Mouse (Mus musculus): ENCODE results near the gene Gm49345.

Gene Gm49345

DNA sequence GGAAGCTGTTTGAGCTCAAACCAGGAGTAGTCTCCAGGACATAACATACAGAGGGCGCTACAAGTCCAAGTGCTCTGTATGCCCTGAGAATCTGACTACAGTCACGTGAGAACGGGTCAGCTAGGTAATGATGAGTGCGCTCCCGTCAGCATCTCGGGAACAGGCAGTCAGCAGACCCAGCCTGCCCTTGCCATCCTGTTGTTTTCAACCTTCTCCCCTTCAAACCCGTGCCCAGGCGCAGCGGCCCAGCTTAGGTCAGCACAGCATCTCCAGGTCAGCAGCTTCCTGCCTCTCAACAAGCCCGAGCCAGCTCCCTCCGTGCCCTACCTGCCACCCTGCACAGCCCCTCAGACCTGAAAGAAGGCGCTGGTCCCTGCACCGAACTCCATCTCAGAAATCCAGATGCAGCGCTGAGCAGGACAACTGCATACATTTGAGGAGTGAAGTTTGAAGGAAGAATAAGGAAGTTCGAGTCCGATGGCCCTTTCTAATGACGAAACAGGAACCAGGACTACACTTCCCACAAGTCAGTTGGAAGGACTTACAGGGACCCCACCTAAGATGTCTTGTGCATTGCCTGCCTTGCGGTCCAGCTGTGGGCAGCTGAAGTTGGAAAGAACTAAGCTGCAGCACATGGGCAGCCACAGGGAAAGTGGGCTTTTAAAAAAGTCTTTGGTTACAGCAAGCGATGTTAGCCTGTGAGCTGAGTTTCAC, at the start of gene Gm49345, which contains the start of gene Zfp729a:
Gene Gm49345, minus strand, starts transcription at position 476 of the 714 bp plus-strand sequence.
Gene Zfp729a, minus strand, starts transcription at position 498 of the 714 bp plus-strand sequence.
- peak; percentile 95 for DNase-seq (ENCODE audit: low read depth, low spot score)

DNA sequence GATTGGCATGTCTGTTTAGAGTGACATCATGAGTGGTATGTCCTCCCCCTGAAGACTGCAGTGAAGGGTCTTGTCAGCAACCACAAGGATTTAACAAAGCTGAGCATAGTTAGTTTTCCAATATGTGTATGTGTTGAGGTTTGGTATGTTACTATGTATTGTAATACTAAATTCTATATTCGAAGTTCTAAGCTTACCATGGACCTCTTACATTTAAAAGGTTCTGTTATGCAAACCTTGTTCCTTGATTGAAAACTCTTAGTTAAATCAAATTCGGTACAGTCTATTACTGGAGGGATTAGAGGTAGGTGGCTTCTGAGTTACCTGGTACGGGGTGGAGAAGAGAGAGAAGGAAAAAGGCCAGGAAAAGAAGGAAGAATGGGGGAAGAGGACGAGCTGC, 49.4 kb upstream of the Gm49345 start, which contains the start of gene Zfp738:
Gene Zfp738, minus strand, starts transcription at position 101 of the 400 bp plus-strand sequence.
- no peak for DNase-seq (ENCODE audit: low read depth, low spot score)

DNA sequence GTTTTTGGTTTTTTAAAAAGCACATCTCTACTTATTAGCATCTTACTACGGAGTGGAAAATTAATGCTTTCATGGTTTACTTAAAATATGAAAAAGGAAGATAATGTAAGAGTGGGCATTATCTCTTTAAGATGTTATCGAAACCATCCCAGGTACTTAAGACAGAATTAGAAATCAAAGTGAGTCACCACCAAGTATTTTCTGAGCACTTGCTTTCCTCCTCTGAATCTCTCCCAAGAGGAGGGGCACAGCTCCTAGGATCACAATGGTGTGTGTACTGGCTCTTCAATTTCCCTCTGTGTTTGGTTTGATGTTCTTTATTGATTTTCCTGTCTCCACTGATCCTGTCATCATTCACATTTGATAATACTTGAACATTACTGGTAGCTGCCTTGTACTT, 46.3 kb upstream of the Gm49345 start:
- peak; percentile 12 for DNase-seq (ENCODE audit: low read depth, low spot score)

DNA sequence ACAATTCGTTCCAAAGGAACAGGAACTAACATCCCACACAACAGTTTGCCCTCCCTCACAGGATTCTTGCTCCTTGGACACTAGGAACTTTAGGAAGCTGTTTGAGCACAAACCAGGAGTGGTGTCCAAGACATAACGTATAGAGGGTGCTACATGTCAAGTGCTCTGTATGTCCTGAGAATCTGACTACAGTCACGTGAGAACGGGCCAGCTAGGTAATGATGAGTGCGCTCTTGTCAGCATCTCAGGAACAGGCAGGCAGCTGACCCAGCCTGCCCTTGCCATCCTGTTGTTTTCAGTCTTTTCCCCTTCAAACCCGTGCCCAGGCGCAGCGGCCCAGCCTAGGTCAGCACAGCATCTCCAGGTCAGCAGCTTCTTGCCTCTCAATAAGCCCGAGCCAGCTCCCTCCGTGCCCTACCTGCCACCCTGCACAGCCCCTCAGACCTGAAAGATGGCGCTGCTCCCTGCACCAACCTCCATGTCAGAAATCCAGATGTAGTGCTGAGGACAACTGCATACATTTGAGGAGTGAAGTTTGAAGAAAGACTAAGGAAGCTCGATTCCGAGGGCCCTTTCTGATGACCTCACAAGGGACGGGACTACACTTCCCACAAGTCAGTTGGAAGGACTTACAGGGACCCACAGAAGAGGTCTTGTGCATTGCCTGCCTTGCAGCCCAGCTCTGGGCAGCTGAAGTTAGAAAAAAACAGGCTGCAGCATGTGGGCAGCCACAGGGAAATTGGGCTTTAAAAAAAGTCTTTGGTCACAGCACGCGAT, 45.6 kb upstream of the Gm49345 start:
- peak; percentile 95 for DNase-seq (ENCODE audit: low read depth, low spot score)

DNA sequence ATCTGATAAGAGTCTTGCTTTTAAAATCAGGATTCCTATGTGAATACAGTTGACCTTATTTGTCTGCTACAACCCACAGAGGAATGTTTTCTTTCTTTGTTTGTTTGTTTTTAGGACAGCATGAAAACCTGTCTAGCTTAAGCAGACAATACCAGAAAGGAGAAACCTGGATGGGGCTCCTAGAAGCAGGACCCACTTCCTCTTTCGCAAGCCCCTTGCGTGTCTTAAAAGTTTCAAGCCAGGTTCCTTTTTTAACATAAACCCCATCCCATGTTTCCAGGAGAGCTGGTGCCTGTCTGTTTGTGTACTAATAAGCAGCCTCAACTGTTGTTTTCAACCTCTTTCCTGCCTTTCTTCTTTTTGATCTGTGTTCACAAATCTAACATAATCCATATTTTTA, 37.3 kb upstream of the Gm49345 start:
- DNase-seq (ENCODE audit: low read depth, low spot score), result no peak

DNA sequence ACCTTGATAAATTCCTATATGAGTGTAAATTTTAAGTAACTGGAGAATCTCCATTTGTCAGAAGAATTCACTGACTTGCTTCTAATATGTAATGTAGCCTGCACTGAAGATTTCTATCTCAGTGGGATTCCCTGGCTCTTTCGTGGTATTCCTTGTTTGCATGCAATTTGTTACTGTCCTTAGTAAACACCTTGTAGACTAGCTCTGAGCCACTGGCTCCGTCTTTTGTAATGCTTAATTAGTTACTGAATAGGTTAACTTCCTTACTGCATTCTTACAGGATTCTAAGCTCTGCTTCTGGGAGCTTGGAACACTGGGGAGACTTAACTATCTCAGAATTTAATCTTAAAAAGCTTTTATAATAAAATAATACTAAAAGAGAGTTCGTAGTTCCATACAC, 14.9 kb upstream of the Gm49345 start:
- DNase-seq (ENCODE audit: low read depth, low spot score), result no peak

DNA sequence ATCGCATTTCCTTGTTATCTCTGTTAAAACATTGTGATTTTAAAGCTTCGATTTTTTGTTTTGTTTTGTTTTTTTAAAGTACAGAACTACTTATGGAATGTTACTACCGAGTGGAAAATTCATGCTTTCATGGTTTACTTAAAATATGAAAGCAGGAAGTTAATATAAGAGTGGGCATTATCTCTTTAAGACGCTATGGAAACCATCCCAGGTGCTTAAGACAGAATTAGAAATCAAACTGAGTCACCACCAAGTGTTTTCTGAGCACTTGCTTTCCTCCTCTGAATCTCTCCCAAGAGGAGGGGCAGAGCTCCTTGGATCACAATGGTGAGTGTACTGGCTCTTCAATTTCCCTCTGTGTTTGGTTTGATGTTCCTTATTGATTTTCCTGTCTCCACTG, 27.5 kb downstream of the Gm49345 start:
- DNase-seq (ENCODE audit: low read depth, low spot score), result no peak

DNA sequence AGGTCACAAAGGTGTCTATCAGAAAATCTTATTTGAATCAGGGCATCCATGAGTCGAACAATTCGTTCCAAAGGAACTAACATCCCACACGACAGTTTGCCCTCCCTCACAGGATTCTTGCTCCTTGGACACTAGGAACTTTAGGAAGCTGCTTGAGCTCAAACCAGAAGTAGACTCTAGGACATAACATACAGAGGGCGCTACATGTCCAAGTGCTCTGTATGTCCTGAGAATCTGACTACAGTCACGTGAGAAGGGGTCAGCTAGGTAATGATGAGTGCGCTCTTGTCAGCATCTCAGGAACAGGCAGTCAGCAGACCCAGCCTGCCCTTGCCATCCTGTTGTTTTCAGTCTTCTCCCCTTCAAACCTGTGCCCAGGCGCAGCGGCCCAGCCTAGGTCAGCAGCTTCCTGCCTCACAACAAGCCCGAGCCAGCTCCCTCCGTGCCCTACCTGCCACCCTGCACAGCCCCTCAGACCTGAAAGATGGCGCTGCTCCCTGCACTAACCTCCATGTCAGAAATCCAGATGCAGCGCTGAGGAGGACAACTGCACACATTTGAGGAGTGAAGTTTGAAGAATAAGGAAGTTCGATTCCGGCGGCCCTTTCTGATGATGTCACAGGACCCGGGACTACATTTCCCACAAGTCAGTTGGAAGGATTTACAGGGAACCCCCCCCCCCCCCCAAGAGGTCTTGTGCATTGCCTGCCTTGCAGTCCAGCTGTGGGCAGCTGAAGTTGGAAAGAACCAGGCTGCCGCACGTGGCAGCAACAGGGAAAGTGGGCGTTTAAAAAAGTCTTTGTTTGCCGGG, 28.3 kb downstream of the Gm49345 start, which contains the start of gene Zfp729b:
Gene Zfp729b, minus strand, starts transcription at position 642 of the 811 bp plus-strand sequence.
- peak; percentile 93 for DNase-seq (ENCODE audit: low read depth, low spot score)

DNA sequence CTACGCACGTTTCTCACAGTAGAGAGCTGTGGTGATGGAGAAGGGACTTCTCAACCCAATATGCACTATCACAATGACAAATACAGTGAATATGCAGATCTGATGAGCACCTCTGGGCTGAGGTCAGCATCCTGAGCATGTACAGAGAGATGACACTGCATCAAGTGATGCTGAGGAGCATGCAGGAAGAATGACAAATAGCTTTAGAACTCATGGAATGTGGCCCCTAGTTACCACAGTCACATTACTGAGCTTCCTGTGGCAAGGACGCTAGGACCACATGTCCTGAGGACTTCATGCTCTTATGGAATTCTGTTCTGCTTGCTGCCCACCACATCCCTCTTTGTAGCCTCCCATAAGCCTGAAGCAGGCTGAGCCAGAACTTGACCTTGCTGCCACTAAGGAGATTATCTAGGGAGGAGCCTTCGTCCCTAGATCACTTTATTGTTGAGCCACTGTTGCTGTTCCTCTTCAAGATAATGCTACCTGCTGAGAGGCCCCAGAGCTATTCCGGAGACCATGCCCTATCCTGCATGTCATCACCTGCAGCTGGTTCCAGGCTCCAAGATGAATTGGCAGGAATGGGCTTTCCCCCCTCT, 64.9 kb downstream of the Gm49345 start:
- DNase-seq (ENCODE audit: low read depth, low spot score), result no peak

DNA sequence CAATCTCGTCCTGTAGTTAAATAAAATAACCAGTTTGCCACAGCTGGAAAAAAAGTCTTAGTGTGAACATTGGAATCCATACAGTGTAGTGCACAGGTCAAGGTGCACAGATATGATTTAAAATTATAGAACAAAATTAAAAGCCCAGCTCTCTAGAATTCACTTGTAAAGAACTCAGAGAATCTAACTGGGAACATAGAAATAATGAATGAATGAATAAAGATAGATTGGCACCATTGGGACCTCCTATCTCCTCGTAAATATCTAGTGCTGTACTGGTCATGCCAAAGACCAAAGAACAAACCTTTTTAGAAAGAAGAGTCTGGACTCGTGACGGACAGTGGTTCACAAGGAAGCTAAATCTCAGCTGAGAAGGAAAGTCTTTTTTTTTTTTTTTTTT, 83.8 kb downstream of the Gm49345 start, which contains the start of gene Zfp748:
Gene Zfp748, minus strand, starts transcription at position 101 of the 400 bp plus-strand sequence.
- DNase-seq (ENCODE audit: low read depth, low spot score), result no peak

DNA sequence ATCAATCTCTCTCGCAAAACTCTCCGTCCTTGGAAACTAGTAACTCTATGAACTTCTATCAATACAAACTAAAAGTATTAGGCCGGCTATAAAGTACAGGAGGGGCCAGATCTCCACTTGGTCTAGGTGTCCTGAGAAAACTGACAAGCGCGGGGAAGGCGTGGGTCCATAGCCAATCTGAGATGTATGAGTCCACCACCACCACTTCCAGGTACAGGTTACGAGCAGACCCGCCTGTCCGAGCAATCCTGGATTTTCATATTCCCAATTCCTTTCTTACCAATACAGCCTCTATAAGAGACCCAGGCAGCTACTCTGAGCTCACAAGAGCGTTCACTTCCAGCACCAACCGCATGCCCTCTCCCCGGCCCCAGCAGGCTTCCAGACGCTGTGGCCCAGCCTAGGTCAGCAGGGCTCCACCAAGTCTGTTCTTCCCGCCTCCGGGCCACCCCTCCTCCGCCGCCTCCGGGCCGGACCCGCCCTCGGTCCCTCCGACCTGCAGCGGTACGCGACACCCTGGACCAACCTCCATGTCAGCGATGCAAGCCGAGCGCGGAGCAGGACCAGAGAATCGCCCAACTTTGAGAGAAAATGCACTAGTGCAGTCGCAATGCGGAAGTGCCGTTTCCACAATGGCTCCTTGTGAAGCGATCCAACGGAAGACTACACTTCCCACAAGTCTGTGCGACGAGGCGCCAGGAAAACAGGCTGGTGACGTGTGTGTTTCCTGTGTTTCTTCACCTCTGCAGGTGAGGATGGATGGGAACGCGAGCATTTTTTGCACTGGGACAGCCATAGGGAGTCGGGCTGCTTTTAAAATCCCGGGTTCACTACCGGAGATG, 84.8 kb downstream of the Gm49345 start:
- DNase-seq (ENCODE audit: low read depth, low spot score), result peak; percentile 94

DNA sequence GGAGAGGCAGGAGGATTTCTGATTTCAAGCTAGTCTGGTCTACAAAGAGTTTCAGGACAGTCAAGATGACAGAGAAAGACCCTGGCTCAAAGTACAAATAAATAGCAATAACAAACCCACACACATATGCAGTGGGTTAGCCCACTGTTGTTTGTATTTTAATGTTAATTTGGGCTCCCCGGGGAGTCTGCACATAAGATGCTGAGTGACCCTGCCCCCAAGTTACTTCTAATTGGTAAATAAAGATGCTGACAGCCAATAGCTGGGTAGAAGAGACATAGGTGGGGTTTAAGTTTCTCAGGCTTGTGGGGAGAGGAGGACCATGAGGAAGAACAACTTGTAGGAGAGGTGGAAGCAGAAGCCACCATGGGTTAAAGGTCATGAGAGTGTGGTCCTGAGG, 91.6 kb downstream of the Gm49345 start:
- DNase-seq (ENCODE audit: low read depth, low spot score), result no peak

All from telencephalon, adult 2 months (tissue).